Mouse (Mus musculus) cerebellum, adult (tissue): Measurements from ENCODE around the gene Lins1.
A peak's percentile ranks its signal among the peaks of the same experiment; 100 is the strongest.

Experiments
- ATAC-seq: cut with Nextera tagmentation; 2 replicates; pipeline ENCODE4 v1.9.2; 2017; ENCODE audit warnings: mild to moderate bottlenecking, moderate library complexity, mixed read lengths; ENCODE audit not compliant: insufficient number of reproducible peaks, low FRiP score, low TSS enrichment

Gene Lins1

DNA sequence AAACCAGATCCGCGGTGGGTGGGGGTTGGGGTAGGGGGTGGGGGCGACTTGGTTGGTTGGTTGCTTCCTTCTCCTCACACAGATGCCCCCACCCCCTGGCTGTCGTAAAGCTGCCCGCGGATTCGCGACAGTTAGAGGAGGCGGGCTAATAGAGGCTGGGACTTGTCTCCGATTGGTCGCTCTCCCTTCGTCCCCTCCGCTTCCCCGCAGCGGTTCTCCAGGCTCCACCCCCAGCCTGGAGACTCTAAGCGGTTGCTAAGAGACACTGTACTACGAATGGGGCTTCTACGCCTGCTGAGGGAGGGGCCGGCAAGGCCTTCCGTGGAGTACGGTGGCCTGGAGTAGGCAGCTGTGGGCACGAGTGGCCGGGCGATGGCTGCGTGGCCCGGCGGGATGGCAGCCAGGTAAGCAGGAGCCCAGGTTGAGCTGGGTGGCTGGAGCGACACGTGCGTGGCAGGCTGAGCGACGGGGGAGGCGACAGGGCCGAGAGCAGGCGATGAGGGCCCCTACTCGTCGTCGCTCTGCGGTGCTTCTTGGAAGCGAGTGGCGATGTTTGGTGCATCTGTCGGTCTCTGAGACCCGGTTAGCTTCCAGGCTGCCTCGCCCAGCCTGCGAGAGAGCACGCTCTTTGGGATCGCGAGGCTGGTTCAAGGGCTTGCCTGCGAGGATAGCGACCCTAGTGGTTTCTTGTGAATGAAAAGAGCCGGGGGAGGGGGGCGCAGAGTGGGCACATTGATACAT is at the start of gene Lins1:
Gene Lins1, plus strand, starts transcription at position 270 of the 741 bp plus-strand sequence.
- ATAC-seq, result peak; percentile 98

DNA sequence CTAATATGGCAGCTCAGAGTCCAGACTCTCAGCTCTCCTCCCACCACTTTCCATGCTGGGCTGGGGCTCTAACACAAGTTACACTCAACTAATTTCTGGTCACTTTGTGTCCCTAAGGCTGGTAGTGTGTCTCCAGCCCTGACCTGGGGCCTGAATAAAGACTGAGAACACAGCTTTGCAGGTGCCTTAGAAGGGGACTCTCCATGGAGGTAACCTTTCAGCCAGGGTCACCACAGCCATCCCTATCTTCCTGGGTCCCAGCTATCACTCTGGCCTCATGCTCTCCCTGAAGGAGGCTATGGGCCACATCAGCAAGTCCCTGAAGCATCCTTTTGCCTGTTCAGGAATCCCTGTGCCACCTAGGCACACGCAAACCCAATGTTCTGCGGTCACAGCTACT is 44.0 kb upstream of the Lins1 start:
- no peak for ATAC-seq

DNA sequence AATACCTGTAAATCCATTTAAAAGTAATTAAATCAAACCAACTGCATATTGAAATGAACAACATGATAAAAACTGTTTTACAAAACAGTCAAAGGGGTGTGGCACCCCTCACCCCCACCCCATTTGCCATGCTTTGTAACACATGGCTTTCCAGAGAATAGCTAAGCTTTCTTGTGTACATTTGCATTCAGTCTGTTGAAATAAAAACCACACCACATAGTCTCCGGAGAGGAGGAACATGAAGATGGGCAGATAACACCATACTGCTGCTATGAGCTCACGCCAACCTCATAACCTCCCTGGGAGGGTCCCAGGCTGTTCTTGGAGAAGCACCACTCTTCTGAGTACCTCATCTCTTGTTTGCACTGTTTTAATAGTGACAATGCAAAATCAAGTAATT is 40.5 kb upstream of the Lins1 start:
- no peak for ATAC-seq

DNA sequence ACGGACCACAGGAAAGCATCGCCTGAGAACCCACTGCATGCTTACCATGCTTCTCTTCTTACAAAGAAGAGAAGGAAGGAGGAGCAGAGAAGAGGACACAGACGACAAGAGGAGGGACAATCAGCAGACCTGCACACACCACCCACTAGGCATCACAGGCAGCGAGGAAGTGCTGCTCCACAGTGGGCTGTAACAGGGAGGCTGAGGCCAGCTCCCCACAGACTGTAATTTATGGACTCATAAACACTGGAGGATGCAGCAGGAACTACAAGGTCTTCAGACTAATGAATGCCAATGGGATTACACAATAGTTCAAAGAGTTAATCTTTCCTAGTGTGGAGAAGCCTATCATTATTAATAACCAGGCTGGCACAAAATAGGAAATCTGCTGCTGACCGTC is 38.8 kb upstream of the Lins1 start:
- no peak for ATAC-seq

DNA sequence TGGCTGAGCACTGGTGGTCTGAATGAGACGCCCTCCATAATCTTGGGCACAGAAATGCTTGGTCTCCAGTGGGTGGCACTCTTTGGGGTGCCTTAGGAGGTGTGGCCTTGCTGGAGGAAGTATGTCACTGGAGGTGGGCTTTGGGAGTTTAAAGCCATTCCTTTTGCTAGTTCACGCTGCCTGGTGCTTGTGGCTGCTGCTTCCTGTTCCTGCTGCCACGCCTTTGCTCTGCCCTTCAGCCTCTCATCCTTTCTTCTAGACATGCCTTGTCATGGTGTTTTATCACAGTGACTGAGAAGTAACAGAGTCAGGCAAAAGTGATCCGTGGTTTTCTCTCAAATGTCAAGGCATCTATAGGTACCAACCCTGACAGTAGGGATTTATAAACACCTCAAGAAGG is 37.5 kb upstream of the Lins1 start:
- ATAC-seq, result no peak

DNA sequence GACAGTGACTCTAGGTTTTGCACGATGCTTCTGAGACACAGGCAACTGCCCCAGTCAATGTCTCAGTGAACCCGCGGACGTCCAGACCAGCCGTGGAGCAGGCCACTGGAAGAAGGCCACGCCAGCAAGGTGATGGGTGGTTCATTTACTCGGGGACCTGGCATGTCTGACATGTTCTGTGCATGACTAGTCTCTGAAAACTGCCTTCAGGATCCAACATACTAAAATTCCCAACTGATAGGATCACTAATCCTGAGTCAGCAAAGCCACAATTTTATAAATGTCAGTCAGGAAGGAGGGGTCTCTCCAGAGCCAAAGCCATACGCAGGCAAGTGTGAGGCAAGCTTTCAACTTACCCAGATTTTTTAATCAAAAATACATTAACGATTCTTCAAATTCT is 36.1 kb upstream of the Lins1 start:
- ATAC-seq, result no peak

DNA sequence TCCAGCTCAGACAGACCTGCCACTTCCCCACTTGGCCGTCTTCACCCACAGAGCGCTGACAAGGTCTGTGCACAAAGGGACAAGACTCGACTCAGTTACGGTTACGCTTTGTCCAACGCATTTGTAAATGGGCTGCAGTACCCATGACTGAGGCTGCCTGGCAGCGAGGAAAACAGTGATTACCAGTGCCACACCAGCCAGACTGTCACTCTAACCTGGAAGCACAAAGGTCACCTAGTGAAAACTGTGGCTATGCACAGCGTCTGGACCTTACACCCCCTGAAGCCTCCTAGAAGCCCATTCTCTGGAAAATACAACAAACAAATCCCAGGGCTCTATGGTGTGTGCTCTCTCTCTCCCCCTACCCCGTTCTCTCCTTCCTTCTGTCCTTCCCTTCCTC is 34.2 kb upstream of the Lins1 start:
- ATAC-seq, result no peak

DNA sequence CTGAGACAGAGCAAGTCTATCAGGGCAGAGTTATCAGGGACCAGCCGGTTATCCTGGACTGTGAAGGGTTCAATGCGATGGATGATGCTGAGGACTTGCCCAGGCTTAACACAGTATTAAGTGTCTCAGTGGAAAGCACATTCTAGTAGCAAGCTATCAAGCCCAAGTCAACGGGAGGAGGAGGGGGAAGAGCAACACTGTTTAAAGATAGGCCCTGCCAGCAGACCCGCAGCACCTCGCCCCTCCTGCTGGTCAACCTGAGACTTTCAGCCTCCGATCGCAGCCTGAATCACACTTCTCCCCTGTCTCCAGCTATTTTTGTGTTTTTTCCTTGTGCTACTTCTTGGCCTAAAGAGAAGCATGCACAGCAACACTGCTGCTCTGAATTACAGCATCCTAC is 29.4 kb upstream of the Lins1 start:
- no peak for ATAC-seq

DNA sequence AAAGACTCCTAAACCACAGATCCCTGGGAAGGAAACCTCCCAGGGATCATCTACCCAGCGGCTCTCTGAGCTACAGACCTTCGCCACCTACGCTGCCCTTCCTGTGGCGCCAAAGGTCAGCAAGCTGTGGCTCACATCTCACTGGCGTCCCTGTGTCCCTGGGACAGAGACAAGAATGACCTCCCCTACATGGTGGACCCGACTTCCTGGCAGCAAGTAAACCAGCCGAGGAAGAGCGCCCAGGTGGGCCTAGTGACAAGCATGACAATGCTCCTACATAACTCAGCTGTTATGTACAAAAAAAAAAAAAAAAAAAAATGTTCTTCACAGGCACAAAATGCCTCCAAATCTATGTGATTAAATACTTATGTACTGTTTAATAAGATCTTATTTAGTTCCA is 28.7 kb upstream of the Lins1 start:
- no peak for ATAC-seq

DNA sequence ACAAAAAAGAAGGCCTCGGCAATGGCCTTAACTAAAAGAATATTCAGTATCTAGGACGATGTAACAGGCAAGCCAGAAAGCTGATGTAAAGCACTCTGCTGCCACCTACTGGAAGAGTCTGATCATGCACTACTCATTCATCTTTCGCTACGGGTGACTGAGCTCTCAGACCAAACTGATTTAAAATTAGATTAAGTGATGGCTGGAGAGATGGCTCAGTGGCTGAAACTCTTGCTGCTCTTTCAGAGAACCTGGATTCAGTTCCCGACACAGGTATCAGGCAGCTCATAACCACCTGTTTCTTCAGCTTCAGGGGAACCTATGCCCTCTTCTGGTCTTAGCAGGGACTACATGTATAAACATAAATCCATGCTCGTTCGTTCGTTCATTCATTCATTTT is 28.1 kb upstream of the Lins1 start:
- 0 out of 2 replicates have a peak, but pooled peaks have one; percentile 27 for ATAC-seq

DNA sequence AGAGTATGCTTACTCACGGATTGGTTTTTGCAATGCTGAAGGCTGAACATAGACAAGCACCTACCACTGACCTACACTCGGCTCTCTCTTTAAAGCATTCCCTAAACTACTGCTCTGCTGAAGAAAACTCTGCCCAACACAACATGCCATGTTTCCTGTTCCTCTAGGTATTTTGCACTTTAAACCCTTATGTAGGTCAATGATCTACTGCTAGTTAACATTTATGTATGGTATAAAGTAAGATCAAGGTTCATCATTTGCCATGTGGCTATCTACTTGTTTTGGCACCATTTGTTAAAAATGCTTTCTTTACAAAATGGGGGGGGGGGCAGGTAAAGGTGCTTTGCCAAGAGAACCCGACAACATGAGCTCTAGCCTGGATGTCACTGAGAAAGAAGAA is 26.1 kb upstream of the Lins1 start:
- no peak for ATAC-seq

DNA sequence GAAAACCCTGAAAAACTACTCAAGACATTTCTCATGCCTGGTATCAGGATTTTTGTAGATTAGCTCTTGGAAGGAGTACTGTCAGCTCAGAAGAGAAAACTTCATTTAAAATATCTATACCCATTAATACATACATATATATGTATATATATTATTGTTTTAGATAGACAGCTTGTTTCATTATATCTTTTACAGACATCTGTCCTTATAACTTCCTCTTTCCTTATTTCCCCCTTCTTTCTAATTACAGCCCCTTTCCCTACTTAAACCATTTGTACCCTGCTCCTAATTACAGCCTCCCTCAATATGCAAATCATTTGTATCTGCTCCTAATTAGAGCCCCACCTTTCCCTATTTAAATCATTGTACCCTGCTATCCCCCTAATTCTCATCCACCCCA is 22.6 kb upstream of the Lins1 start:
- ATAC-seq, result no peak

DNA sequence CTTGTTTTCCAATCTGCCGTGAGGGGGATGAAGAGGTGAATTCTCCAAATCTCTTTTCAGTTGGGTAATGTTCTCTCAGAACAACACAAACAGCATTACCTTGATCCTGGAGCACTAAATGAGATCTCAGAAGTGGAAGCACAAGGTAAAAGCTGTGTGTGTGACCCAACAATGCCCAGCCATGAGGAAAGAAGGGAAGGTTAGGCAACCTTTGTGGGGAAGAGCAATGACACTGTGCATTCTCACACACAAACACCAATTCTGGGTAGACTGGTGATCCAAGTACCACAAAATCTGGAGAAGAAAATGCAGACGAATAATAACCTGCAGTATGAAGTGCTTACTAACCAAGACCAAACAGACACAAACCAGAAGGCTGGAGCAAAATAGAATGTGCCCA is 13.9 kb upstream of the Lins1 start:
- ATAC-seq, result no peak

DNA sequence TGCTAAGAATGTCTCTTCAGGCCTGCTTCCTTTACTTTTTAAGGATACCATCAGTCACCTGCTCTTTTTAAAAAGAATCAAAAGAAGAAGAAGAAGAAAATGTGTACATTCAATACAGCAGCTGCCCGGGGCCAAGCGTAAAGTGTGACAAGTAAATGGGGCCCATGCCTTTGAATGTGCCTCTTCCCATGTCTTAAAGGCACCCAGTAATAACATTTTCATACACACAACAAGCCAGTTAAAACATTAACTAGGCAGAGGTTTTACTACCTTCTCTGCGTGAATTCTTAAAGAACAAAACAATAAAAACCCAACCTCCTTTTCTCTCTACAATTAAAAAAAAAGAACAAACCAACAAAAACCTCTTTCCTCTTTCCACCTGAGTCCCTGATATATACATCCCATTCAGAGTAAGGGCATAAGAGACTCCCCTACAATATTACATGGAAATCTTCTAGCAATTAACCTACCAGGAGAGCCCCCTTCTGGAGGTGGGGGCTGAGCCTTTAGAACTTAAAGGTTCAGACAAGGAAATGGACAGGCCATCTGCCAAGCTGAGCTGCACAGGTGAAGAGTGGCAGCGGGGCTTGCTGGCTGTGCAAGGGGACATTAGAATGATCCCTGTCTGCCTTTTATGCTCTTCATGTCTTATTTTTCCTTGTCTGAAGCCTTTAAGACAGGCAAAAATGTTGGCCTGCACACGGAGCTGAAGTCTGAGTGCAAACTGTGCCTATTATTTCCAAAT is 7.4 kb upstream of the Lins1 start:
- ATAC-seq, result no peak

DNA sequence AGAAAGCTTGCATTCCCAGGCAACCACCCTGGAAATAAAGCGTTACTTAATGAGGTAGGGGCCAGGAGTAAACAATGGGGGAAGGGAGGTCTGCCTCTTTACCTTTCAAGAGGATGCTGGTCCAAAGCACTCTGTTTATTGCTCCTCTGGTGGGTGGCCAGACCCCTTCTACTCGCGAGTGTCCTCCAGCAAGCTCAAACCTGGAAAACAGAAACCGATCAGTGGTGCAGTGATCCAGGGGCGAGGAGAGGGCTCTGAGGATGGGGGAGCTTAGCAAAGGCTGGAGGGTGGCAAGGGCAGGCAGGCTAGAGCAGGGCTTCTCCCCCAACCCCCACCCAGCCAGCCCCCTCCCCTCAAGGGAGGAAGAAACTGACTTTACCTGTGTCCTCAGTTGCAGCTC is 968 bp upstream of the Lins1 start:
- ATAC-seq, result 0 out of 2 replicates have a peak, but pooled peaks have one; percentile 2

DNA sequence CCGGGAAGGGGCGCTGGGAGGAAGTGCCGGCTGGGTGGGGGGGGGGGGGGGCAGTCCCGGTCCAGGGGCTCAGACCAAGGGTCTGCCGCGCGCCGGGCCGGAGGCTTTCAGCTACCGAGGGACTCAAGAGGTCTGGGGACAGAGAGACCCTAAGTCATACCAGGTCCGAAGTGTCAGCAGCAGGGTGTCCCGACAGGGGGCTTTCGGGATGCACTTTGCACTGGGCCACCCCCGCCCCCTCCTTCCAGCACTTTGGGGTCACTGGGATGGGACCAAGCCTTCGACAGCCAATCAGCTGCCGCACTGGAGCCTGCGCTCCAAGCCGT is 432 bp upstream of the Lins1 start, which contains the start of gene Asb7:
Gene Asb7, minus strand, starts transcription at position 303 of the 326 bp plus-strand sequence.
- no peak for ATAC-seq

DNA sequence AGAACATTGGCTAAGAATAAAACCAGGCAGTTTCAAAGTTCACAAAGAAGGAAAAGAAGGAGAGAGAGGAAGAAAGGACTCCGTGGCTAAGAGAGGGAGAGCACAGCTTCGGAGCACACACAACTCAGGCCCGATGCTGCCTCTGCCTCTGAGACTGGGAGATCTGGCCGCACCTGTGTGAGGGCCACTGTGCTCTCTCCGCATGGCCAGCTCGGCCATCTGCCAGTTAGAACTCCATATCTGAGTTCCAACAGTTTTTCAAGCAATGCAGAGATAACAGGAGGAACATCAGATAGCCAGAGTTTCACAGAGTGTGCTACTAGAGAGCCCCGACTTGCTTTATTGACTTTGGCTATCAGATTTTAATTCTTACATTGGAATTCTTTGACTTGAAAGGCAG is 4.8 kb downstream of the Lins1 start:
- ATAC-seq, result no peak

DNA sequence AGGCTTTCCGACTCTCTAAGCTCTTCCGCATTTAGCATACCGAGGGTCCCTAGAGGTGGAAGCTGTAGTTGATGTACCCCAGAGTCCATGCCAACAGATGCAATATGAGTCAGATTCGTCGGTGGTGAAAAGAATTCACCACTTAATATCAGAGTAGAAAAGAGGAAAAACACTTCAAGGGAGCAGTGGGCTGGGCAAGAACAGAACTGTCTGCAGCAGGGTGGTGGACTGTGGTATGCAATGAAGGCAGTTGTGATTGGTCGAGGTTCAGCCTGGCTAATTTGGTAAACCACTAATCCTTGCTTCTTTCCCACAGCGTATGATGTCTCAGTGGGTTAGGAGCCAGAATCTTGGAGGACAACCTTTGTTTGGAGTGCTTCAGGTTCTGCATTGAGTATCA is 13.0 kb downstream of the Lins1 start:
- no peak for ATAC-seq

DNA sequence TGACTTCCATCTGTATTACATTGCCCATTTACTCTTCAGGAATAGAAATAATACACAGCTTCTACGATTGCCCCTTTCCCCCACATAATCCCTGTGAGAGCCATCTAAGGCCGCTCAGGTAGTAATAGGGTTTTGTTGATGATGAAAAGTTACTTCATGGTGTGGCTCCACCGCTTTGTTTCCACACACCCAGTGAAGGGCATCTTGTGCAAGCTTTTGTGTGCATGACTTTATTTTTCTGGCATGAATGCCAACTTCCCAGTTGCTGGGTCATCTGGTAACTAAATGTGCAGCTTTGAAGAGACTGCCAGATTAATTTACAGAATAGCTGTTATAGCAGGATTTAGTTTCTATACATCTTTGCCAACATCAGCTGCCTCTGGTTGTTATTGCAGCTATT is 14.9 kb downstream of the Lins1 start:
- ATAC-seq, result no peak

DNA sequence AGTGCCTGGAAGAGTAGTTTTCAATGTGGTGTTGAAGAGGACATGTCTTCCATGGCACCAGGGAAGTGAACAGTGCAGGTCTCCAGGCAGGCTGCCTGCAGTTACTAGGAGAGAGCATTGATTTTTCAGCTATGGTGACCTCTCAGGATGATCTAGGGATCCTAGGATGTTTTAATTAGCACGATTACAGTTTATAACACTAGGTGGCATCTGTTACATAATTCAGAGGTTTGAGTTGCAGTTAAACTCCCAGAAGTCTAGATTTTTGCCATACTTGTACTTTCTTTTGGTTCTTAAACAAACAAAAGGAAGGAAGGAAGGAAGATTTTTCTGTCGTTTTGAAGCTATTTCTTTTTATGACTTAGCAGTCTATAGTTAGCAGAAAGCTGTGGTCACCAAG is 21.5 kb downstream of the Lins1 start:
- no peak for ATAC-seq

DNA sequence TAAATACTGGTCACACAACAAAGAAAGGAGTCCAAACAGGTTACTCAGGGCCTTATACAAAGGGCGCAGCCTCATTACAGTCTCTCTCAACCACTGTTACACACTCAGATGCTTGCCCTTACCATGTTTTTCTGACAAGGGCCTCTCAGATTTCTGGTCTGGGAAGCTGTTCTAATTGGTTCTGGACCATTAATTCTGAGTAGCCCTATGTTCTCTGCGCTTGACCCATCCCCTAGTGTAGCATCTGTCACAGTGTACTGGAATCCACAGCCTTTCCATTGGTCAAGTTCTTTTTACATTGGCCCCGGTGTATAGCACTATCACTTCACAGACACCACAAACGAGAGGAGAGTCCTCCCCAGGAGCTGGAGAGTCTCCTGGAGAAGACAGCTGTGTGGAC is 34.8 kb downstream of the Lins1 start:
- no peak for ATAC-seq

DNA sequence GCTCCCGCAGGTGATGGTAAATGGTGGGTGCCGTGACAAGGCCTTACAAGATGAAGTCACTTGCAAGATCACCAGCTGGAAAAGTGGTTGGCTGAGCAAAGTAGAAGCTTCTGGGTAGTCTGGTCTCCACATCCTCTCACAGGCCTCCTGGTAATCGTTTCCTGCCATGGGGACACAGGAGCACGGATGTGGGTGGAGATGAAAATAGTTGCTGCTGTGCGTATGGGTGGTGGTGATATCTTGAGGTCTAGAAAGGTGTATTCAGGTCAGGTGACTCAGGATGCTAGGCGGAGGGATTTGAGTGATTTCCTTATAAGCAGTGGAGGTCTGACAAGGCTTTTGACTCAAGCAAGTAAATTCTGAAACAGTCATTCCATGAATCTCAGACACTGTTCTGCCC is 35.3 kb downstream of the Lins1 start:
- no peak for ATAC-seq
